Mouse (Mus musculus) c-Kit-positive CD71-negative TER-119-negative erythroid progenitor cells, embryonic 14.5 days (primary cell): Measurements from ENCODE around the gene Cant1.
"Not testable (repeated sequence)": the region's sequence is repeated elsewhere in the genome, so short reads cannot be mapped to it uniquely, and the experiment has no call there.

Experiments used
- DNase-seq: peaks from one replicate; pipeline ENCODE4 v3.0.0-alpha.2; 2013; ENCODE audit warnings: low read depth

Cant1 gene

GRCm38 (mm10) chr11:118408051-118408740, 10.7 kb downstream of the Cant1 start:
- DNase-seq = no peak

GRCm38 (mm10) chr11:118407318-118407910, 11.5 kb downstream of the Cant1 start:
- no peak for DNase-seq

DNA sequence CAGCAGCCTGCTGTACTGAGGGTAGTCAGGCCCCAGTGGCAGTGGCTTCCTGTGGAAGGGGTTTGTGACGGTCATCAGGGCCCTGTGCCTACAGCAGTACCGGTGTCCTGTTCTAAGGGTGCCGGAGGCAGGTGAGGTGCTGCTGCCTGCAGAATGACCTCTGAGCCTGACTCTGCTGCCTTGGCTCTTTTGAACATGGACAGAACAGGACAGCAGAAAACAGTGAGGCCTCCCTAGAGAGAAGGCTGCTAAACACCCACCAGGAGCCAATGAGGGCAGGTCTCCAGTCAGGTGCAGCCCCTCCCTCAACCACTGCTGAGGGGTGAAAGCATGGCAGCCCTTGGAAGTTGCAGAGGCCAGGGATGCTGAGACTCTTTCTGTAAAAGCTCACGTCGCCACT, 12.4 kb downstream of the Cant1 start:
- no peak for DNase-seq

DNA sequence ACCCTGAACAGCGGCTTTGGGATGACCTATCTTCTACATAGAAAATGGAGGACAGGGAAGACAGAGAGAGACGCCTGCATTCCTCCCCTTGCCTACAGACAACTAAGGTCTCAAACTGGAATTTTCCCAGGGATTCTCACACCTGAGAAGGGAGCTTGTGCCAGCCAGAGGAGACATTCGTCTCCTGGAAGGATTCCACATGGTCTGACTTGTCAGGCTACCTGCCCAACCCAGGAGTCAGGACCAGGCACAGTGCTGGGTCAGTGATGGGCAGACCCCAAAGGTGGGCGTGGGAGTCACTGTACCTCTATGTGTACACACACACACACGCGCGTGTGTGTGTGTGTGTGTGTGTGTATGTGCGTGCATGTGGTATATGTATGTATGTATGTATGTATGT, 13.6 kb downstream of the Cant1 start:
- DNase-seq = no peak

DNA sequence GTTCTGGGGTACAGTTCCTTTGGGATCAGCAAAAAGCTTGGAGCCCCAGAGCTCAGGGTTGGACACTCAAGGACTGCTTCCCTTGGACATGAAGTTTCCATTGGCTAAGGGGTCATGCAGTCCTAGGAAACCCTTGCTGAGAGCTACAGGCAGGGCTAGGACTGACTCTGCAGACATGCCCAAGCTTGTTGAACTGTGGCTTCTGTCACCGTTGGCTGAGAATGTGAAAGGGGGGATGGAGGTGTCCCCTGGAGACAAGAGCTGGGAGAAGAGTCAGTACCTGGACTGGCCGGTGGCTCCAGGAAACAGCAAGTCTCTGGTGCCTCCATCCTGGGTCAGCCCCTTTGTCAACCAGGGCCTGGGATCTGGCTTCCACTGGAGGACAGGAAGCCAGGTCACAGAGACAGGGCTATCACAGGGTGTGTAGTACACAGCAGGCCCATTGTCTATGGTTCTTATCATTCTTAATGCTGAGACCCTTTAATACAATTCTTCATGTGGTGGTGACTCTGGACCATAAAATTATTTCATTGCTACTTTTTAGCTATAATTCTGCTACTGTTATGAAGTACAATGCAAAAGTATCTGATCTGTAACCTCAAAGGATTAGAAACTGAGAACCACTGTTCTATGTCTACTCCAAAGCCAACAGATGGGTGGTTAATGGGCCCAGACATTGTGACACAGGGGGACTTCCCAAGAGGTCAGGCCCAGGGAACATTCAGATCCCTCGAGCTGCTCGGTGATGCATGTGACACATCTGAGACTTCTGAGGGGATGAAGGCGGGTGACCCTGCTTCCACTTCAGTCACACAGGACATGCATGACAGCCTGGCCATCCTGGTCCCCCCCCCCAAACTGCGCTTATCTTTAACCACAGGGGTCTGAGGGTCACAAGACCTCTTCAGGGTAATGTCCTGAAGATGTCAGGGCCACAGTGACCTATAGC, 14.7 kb downstream of the Cant1 start:
- no peak for DNase-seq

- DNase-seq = no peak
These were observed 15.7 kb downstream of the Cant1 start for GRCm38 (mm10) chr11:118403183-118403582.

GRCm38 (mm10) chr11:118401760-118402280, 17.1 kb downstream of the Cant1 start, which contains the start of gene Lgals3bp:
Lgals3bp (minus strand) TSS chr11:118402092.
- DNase-seq = no peak

DNA sequence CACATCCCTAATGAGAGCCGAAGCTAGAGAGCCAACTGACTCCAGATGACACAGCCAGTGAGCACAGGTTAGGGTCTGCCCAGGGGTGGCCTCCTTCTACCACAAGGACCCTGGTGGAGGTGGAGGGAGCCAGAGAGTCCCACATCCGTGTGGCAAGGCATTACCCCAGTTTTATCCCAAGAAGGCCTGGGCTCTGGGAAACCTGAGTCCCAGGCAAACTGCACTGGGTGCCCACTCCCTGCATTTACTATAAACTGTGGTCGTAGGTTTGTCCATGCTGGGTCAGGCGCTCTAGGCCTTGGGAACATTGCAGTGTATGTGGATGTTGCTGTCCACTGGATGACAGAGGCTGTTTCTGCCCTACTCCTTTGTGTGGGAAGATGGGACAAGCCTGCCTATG, 17.7 kb downstream of the Cant1 start:
- DNase-seq = no peak

DNA sequence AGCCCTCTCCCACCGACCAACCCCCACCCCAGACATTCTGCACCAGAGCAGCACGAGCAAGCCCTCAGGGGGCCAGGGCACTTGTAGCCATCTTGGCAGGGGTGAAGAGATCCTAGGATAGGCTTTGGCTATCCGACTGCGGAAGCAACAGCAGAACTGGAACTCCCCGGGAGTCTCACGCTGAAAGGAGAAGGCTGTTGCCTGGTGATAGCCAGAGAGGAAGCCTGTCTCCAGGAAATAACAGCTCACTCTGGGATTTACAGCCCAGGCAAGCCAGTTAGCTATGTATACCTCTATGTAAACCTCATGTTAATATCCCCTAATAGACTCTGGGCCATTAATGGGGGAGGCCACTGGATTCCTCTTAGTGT, 18.3 kb downstream of the Cant1 start:
- DNase-seq = no peak

- DNase-seq = no peak
These were observed 18.9 kb downstream of the Cant1 start for GRCm38 (mm10) chr11:118399891-118400565.

DNA sequence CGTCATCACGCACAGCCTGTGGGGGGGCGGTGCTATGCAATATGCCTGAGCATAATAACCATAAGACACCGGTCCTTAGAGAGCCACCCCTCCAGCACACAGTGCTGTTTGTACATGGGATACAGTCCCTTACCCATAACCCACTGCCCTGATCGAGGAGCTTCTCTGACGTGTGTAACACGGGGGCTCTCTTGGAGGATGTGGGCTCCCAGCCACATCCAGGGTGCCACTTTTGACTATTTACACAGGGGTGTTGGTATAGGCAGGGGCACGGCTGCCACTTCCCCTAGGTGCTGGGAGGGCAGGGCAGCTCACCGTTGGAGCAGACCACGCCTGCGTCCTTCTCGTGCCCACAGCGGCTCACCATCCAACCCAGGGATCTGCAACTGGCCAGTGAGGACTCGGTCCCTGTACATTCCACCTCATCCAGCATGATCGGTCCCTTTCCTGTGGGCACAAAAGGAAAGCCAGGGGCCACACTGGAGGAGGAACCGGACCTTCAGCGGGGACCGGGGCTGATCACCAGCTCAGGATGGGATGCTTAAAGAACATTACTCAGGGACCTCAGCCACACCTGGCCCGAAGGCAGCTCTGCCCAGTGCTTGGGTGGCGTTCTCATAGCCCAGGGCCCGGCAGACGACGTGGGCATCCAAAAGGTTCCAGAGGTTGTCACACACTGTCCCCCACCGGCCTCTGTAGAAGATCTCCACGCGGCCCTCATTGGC, 20.9 kb downstream of the Cant1 start:
- no peak for DNase-seq

DNA sequence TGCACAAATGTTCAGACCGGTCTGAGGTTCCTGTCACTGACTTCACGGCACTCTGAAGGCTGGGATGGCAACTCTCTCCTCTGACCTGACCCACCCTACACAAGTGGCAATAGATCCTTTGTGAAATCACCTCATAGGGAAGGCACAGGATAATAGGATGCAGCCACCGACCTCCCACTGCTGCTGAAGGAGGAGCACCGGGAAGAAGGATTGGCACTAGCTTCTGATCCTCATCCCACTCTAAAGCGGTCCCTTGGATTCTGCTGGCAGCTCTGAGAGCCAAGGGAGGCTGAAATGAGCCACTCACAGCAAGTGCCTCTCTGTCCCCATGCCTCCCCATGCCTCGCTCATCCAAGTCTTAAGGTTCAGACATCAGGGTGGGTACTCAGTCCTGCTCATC, 24.3 kb downstream of the Cant1 start:
- no peak for DNase-seq

- no peak for DNase-seq
These were observed 24.9 kb downstream of the Cant1 start for GRCm38 (mm10) chr11:118393991-118394390.

DNA sequence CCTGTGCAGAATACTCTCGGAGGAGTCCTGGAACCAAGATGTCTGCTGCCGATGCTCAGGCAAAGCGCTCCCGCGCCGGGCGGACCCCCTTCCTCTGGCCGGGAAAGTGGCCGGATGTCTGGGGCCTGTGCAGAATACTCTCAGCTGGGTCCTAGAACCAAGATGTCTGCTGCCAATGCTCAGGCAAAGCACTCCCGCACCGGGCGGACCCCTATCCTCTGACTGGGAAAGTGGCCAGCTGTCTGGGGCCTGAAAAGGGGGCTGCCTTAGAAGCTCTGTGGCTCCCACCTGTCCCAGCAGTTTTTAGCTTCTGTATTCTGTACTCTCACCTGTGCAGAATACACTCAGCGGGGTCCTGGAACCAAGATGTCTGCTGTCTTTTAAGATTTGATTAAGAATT, 31.1 kb downstream of the Cant1 start:
- not testable (repeated sequence) for DNase-seq

DNA sequence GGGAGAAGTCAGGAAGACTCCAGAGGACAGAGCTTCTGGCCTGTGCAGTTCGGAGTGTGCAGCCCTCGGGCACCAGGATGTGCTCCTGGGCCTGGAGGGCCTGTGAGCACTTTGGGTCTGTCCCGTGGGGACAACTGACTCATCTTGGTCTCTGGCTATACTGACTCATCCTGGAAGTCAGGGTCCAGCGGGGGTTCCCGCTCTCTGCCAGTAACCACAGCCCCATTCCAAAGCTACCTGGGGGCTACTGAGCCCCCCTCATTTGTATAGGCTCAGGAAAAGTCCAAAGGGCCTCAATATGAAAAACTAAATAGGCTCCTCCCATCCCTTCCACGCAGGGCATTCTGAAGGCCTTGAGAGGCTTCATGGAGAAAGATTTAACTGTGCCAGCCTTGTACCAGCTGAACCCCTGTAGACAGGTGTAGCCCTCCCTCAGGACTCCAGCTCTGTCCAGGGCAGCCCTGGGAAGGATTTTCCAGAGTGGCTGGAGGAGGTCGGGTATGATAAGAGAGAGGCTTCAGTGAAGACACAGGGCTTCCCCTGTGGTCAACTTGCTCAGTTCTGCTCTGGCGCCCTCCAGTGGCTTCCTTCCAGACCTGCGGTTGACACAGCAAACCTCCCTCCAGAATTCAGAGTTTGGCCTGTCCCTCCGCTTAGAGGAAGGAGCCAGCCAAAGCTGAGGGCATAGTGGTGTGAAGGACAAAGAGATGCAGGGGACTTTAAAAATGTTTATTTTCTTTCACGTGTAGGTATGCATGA, 39.5 kb downstream of the Cant1 start:
- DNase-seq = peak; percentile 65

- DNase-seq = no peak
These were observed 40.2 kb downstream of the Cant1 start for GRCm38 (mm10) chr11:118378656-118379055.

DNA sequence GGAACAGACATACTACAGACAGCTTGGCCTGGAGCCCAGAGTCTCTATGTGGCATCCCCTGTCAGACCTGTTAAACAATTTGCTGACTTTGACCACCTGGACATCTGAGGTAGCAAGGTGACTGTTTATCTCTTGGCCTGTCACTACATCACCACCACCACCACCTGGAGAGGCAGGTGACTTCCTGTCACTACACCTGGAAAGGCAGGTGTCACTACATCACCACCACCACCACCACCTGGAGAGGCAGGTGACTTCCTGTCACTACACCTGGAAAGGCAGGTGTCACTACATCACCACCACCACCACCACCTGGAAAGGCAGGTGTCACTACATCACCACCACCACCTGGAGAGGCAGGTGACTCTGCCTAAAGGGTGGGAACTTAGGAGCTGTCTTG, 42.6 kb downstream of the Cant1 start:
- not testable (repeated sequence) for DNase-seq

DNA sequence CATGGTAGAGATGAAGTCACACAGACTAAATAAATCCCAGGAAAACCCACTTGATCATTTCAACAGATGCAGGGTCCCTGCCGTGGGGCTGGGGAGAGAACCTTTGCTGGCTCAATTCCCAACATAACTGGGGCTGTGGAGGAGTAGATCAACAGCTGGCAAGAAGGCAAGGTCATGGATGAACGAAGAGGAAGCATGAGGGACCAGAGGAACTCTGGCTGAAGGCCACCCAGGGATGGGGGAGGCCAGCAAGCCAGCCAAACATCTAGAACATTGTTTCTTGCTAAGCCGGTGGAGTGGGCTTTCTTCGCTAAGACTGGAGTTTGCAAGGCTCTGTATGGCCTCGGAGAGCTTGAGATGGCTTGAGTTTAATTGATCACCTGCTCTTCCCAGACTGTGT, 43.0 kb downstream of the Cant1 start:
- no peak for DNase-seq

DNA sequence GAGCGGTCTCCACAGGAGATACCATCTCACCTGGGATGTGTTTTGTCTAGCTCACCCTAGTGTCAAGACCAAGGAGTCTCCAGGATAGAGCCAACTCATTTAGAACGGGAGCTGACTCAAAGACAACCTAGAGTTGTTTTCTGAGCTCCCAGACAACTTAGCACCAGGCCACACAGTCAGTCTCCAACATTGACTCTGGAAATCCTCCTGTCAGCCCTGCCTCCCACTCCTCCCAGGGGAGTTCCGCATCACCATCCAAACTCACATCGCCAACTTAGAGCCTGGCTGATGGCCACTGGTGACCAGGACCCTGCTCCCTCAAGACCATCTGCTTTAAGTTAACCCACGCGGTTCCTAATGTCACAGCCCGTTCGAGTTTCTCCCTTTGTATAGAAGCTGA, 43.4 kb downstream of the Cant1 start:
- DNase-seq = no peak

- DNase-seq = no peak
These were observed 43.9 kb downstream of the Cant1 start for GRCm38 (mm10) chr11:118375006-118375405.

GRCm38 (mm10) chr11:118374506-118374905, 44.4 kb downstream of the Cant1 start:
- DNase-seq = no peak
